Mouse (Mus musculus) telencephalon, adult 2 months (tissue): Measurements from ENCODE around the gene Tep1.
"Not testable (repeated sequence)": the region's sequence is repeated elsewhere in the genome, so short reads cannot be mapped to it uniquely, and the experiment has no call there.

Experiments
- DNase-seq: peaks from one replicate; pipeline ENCODE4 v3.0.0-alpha.2; 2011; ENCODE audit warnings: low read depth, low spot score

The Tep1 gene

GRCm38 (mm10) chr14:50868656-50869055 is 1.7 kb downstream of the Tep1 start:
- no peak for DNase-seq

- DNase-seq = no peak
Observed at GRCm38 (mm10) chr14:50868211-50868610, 2.1 kb downstream of the Tep1 start.

GRCm38 (mm10) chr14:50866966-50867365 is 3.4 kb downstream of the Tep1 start:
- no peak for DNase-seq

- DNase-seq = not testable (repeated sequence)
Observed at GRCm38 (mm10) chr14:50865005-50865404, 5.4 kb downstream of the Tep1 start.

GRCm38 (mm10) chr14:50862641-50863040 is 7.7 kb downstream of the Tep1 start:
- no peak for DNase-seq

GRCm38 (mm10) chr14:50855788-50856187 is 14.6 kb downstream of the Tep1 start:
- no peak for DNase-seq

- no peak for DNase-seq
Observed at GRCm38 (mm10) chr14:50837236-50837635, 33.1 kb downstream of the Tep1 start.

GRCm38 (mm10) chr14:50834435-50834834 is 35.9 kb downstream of the Tep1 start:
- no peak for DNase-seq

GRCm38 (mm10) chr14:50833964-50834363 is 36.4 kb downstream of the Tep1 start:
- no peak for DNase-seq

GRCm38 (mm10) chr14:50829878-50830277 is 40.5 kb downstream of the Tep1 start:
- DNase-seq = no peak

GRCm38 (mm10) chr14:50826579-50826978 is 43.8 kb downstream of the Tep1 start:
- peak; percentile 54 for DNase-seq

GRCm38 (mm10) chr14:50824219-50824618 is 46.1 kb downstream of the Tep1 start:
- DNase-seq = peak; percentile 28

- DNase-seq = no peak
Observed at GRCm38 (mm10) chr14:50823240-50823639, 47.1 kb downstream of the Tep1 start.

GRCm38 (mm10) chr14:50813060-50813459 is 57.3 kb downstream of the Tep1 start:
- DNase-seq = no peak

- peak; percentile 99 for DNase-seq
Observed at GRCm38 (mm10) chr14:50807487-50808072, 62.8 kb downstream of the Tep1 start, which contains the start of the genes Ccnb1ip1 and Parp2. Gene Ccnb1ip1, minus strand, starts transcription at chr14:50807732. Gene Parp2, plus strand, starts transcription at chr14:50807841.

GRCm38 (mm10) chr14:50806469-50806868 is 63.9 kb downstream of the Tep1 start:
- not testable (repeated sequence) for DNase-seq

GRCm38 (mm10) chr14:50804683-50805082 is 65.7 kb downstream of the Tep1 start:
- no peak for DNase-seq

- no peak for DNase-seq
Observed at GRCm38 (mm10) chr14:50802843-50803562, 67.4 kb downstream of the Tep1 start.

GRCm38 (mm10) chr14:50802441-50802840 is 67.9 kb downstream of the Tep1 start:
- DNase-seq = no peak

GRCm38 (mm10) chr14:50799502-50800259 is 70.7 kb downstream of the Tep1 start:
- DNase-seq = no peak

GRCm38 (mm10) chr14:50798512-50798911 is 71.8 kb downstream of the Tep1 start:
- no peak for DNase-seq

GRCm38 (mm10) chr14:50796464-50796863 is 73.9 kb downstream of the Tep1 start:
- no peak for DNase-seq
